ENCODE assay signal across 8 mouse cellular contexts in the genomic region with DNA sequence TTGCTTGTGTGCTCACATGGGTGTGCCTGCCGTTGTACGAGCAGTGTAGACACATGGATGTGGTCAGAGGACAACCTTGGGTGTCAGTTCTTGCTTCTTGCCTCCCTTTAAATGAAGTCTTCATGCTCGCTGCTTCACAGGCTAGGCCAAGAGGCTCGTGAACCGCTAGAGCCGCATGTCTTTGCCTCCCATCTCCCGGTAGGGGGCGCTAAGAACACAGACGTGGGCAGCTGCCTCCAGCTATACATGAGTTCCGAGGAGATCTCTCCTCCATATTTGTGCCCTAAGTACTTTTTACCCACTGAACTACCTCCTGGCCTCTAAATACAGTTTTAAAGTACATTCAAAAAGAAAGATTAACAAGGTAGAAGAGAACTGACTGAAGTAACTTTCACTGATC. TPM values are rescaled to one million over a fixed set of nuclear protein-coding genes. Genes with fewer than 3 reads are reported as not detected.
A peak's percentile ranks its signal among the peaks of the same experiment; 100 is the strongest.
DNase-seq lines count a peak whose midpoint lies in the region; ATAC-seq and TF ChIP-seq lines count a peak whose summit lies in the region.

No protein-coding gene starts in this region.

- 0 out of 2 replicates have a peak, but pooled peaks cover 5% of the 10 kb centered on the region for H3K27me3 ChIP-seq in embryonic facial prominence, embryonic 12.5 days
- no peaks in the 10 kb centered on the region for H3K27me3 ChIP-seq in kidney, postnatal 0 days (ENCODE audit: insufficient read depth, low read length)
- H3K27me3 ChIP-seq in liver, adult 2 months (ENCODE audit: control insufficient read depth, insufficient read depth, low read length): no peaks in the 10 kb centered on the region
- H3K27me3 ChIP-seq in testis, adult 2 months (ENCODE audit: control insufficient read depth, insufficient read depth, low read length): no peaks in the 10 kb centered on the region

- TF ChIP-seq CTCF in kidney, postnatal 0 days (IDR thresholded peaks at IDR 0.05; ENCODE audit: low read depth): peak; percentile 96
- peak; percentile 96 for TF ChIP-seq CTCF in liver, adult 2 months (IDR thresholded peaks at IDR 0.05; ENCODE audit: low read depth, low read length)
- TF ChIP-seq CTCF in testis, adult 2 months (IDR thresholded peaks at IDR 0.05; ENCODE audit: control insufficient read depth, insufficient read depth, insufficient replicate concordance, low read depth, low read length): peak; percentile 94; the same call in 1 of the 2 replicates

- no peak overlapping the region for H3K27ac ChIP-seq in embryonic facial prominence, embryonic 12.5 days
- no peak overlapping the region for H3K27ac ChIP-seq in kidney, postnatal 0 days
- no peak overlapping the region for H3K27ac ChIP-seq in liver, adult 2 months (replicated peaks; ENCODE audit: insufficient read depth, low read depth, low read length)
- H3K27ac ChIP-seq in testis, adult 2 months (ENCODE audit: control insufficient read depth, insufficient read depth, low read depth, low read length): no peak overlapping the region

- 0 out of 2 replicates have a peak, but pooled peaks have one; percentile 35 for ATAC-seq in embryonic facial prominence, embryonic 12.5 days (ENCODE audit: insufficient number of reproducible peaks, insufficient read depth, low FRiP score, low TSS enrichment)
- ATAC-seq in kidney, postnatal 0 days (replicated peaks; ENCODE audit: low FRiP score, low read depth): peak; percentile 74; the same call in 1 of the 2 replicates
- peak; percentile 95 for ATAC-seq in neutrophil, adult 5-6 weeks (ENCODE audit: extremely low read depth, insufficient number of reproducible peaks, low FRiP score, poor library complexity, severe bottlenecking)

- no peak for TF ChIP-seq POLR2A in liver, adult 2 months (IDR thresholded peaks at IDR 0.05; ENCODE audit: extremely low read depth, insufficient read depth, low read length)
- TF ChIP-seq POLR2A in testis, adult 2 months (IDR thresholded peaks at IDR 0.05; ENCODE audit: control insufficient read depth, low read depth, low read length): no peak

- H3K4me2 ChIP-seq in embryonic facial prominence, embryonic 12.5 days (replicated peaks): no peak overlapping the region
- no peak overlapping the region for H3K4me2 ChIP-seq in kidney, postnatal 0 days (ENCODE audit: low read length)

- no peak overlapping the region for H3K9ac ChIP-seq in embryonic facial prominence, embryonic 12.5 days
- no peak overlapping the region for H3K9ac ChIP-seq in kidney, postnatal 0 days (ENCODE audit: low read depth, low read length)
- no peak overlapping the region for H3K9ac ChIP-seq in liver, adult 2 months (ENCODE audit: low read depth, low read length)

- H3K4me1 ChIP-seq in embryonic facial prominence, embryonic 12.5 days: no peaks in the 10 kb centered on the region
- no peaks in the 10 kb centered on the region for H3K4me1 ChIP-seq in kidney, postnatal 0 days (replicated peaks; ENCODE audit: insufficient read depth, low read length)
- peaks cover 3% of the 10 kb centered on the region; the same call in 1 of the 2 replicates for H3K4me1 ChIP-seq in liver, adult 2 months (ENCODE audit: control insufficient read depth, insufficient read depth, low read length)
- H3K4me1 ChIP-seq in testis, adult 2 months (ENCODE audit: control insufficient read depth, insufficient read depth, low read length): no peaks in the 10 kb centered on the region; the same call in 1 of the 2 replicates

- 9% methylated on average over 10 of the region's 10 CpGs for WGBS in embryonic facial prominence, embryonic 12.5 days
- 11% methylated on average over 10 of the region's 10 CpGs for WGBS in kidney, postnatal 0 days
- 5% methylated on average over 10 of the region's 10 CpGs for WGBS in liver, adult 2 months

- H3K9me3 ChIP-seq in embryonic facial prominence, embryonic 12.5 days: no peaks in the 10 kb centered on the region
- no peaks in the 10 kb centered on the region for H3K9me3 ChIP-seq in kidney, postnatal 0 days (replicated peaks; ENCODE audit: low read length)

- no peak overlapping the region for H3K4me3 ChIP-seq in embryonic facial prominence, embryonic 12.5 days
- no peak overlapping the region for H3K4me3 ChIP-seq in kidney, postnatal 0 days (replicated peaks; ENCODE audit: low read depth, low read length)
- H3K4me3 ChIP-seq in liver, adult 2 months (ENCODE audit: insufficient read depth, low read depth, low read length): no peak overlapping the region
- H3K4me3 ChIP-seq in testis, adult 2 months (ENCODE audit: control insufficient read depth, low read depth, low read length): no peak overlapping the region

- no peaks in the 10 kb centered on the region for H3K79me2 ChIP-seq in liver, adult 2 months (ENCODE audit: control insufficient read depth, insufficient read depth, low read length)

- DNase-seq in CD4-positive, CD25-positive, alpha-beta regulatory T cell, adult 2 months (ENCODE audit: low read depth, low spot score): peak; percentile 80
- peak; percentile 53 to 75 for DNase-seq in adrenal gland, postnatal 4 days (ENCODE audit: low spot score in 2 of 2)
- peak; percentile 21 to 67 for DNase-seq in heart, adult 9 months (ENCODE audit: low spot score in 2 of 2)
- peak; percentile 92 for DNase-seq in kidney, postnatal 0 days (ENCODE audit: low spot score)
- peak; percentile 70 for DNase-seq in liver, adult 2 months (ENCODE audit: extremely low read depth, low read depth, low spot score)

- H3K36me3 ChIP-seq in embryonic facial prominence, embryonic 12.5 days: no peaks in the 10 kb centered on the region
- no peaks in the 10 kb centered on the region for H3K36me3 ChIP-seq in kidney, postnatal 0 days (ENCODE audit: insufficient read depth, low read length)
- no peaks in the 10 kb centered on the region for H3K36me3 ChIP-seq in liver, adult 2 months (ENCODE audit: control insufficient read depth, insufficient read depth, low read length)
- no peaks in the 10 kb centered on the region for H3K36me3 ChIP-seq in testis, adult 2 months (ENCODE audit: control insufficient read depth, insufficient read depth, low read length)

RNA-seq across cellular contexts. Expression of gene Helt, which starts 16.7 kb away (rescaled TPM):
- total RNA-seq in adrenal gland, postnatal 4 days (2021): under 1 TPM in 1 of 2 experiments, not detected in 1; 0.23 TPM
- 0.43 and 0.55 TPM in 2 replicates for polyA plus RNA-seq in embryonic facial prominence, embryonic 12.5 days (2016; fragmentation: Nextera tagmentation; extraction: Ambion mirVana)
- not detected in 2 replicates for polyA plus RNA-seq in kidney, postnatal 0 days (2015; fragmentation: Nextera tagmentation; extraction: Ambion mirVana)
- not detected in 2 replicates for total RNA-seq in liver, adult 2 months (2014; rRNA removed)
- polyA plus RNA-seq in liver, adult 2 months (2012; rRNA removed): not detected in 2 replicates
- total RNA-seq in neutrophil, adult 5-6 weeks (2017): not detected in 2 replicates
- 3.6 and 4.7 TPM in 2 replicates for polyA plus RNA-seq in testis, adult 2 months (2012; rRNA removed)

Comparison
In these comparisons a context has a peak if more than half of its experiments do, and no peak if none do; other contexts are left out.
1. ATAC-seq: peak in every context shown above with its lines; median percentile 95 in neutrophil, adult 5-6 weeks; 74 in kidney, postnatal 0 days; 35 in embryonic facial prominence, embryonic 12.5 days.